Mouse (Mus musculus): ENCODE data around the gene Bnc2. TPM values are rescaled to one million over a fixed set of nuclear protein-coding genes. Genes with fewer than 3 reads are reported as not detected.

The Bnc2 gene
- polyA plus RNA-seq, 1 experiment from 2014 or later: 18.0 TPM

- WGBS: 48% methylated on average over 11 of the region's 11 CpGs
- ATAC-seq (ENCODE audit: low FRiP score, low read depth): peak; percentile 56; the same call in 1 of the 2 replicates
- H3K9ac ChIP-seq: no peak overlapping the region
- no peaks in the 10 kb centered on the region for H3K9me3 ChIP-seq
- H3K4me1 ChIP-seq (replicated peaks): peaks cover 11% of the 10 kb centered on the region
- H3K4me2 ChIP-seq: no peak overlapping the region
- no peaks in the 10 kb centered on the region for H3K36me3 ChIP-seq
- no peak overlapping the region for H3K27ac ChIP-seq (replicated peaks)
- H3K4me3 ChIP-seq: no peak overlapping the region
- 0 out of 2 replicates have a peak, but pooled peaks cover 5% of the 10 kb centered on the region for H3K27me3 ChIP-seq
These were observed 145.9 kb downstream of the Bnc2 start for GRCm38 (mm10) chr4:84528886-84529789.

- Histone ChIP-seq H3K9ac (no peak overlapping the region), H3K36me3 (no peaks in the 10 kb centered on the region), H3K4me3 (no peak overlapping the region), H3K27ac (replicated peaks) (no peak overlapping the region), H3K27me3 (0 out of 2 replicates have a peak, but pooled peaks cover 5% of the 10 kb centered on the region), H3K9me3 (no peaks in the 10 kb centered on the region), H3K4me2 (no peak overlapping the region), H3K4me1 (replicated peaks) (peaks cover 18% of the 10 kb centered on the region)
- ATAC-seq (ENCODE audit: low FRiP score, low read depth): no peak
- 31% methylated on average over 2 of the region's 2 CpGs for WGBS
These were observed 146.7 kb downstream of the Bnc2 start for GRCm38 (mm10) chr4:84528358-84528757.

- ATAC-seq (ENCODE audit: low FRiP score, low read depth): no peak
- Histone ChIP-seq H3K27me3 (0 out of 2 replicates have a peak, but pooled peaks cover 5% of the 10 kb centered on the region), H3K4me2 (peak overlapping the region; percentile 2; the same call in 1 of the 2 replicates), H3K27ac (replicated peaks) (no peak overlapping the region), H3K9me3 (no peaks in the 10 kb centered on the region), H3K4me3 (no peak overlapping the region), H3K36me3 (no peaks in the 10 kb centered on the region), H3K9ac (no peak overlapping the region), H3K4me1 (replicated peaks) (peaks cover 20% of the 10 kb centered on the region)
- WGBS: 6% methylated on average over 15 of the region's 15 CpGs
These were observed 147.8 kb downstream of the Bnc2 start for GRCm38 (mm10) chr4:84527066-84527933.

GRCm38 (mm10) chr4:84523651-84524221, 151.3 kb downstream of the Bnc2 start:
- peaks cover 17% of the 10 kb centered on the region for H3K4me1 ChIP-seq (replicated peaks)
- H3K9me3 ChIP-seq: no peaks in the 10 kb centered on the region
- no peaks in the 10 kb centered on the region for H3K36me3 ChIP-seq
- H3K27ac ChIP-seq (replicated peaks): no peak overlapping the region
- no peak overlapping the region for H3K4me2 ChIP-seq
- no peak for ATAC-seq (ENCODE audit: low FRiP score, low read depth)
- no peak overlapping the region for H3K4me3 ChIP-seq
- H3K27me3 ChIP-seq: 0 out of 2 replicates have a peak, but pooled peaks cover 5% of the 10 kb centered on the region
- WGBS: 27% methylated on average over 4 of the region's 4 CpGs
- H3K9ac ChIP-seq: no peak overlapping the region

GRCm38 (mm10) chr4:84523211-84523610, 151.9 kb downstream of the Bnc2 start:
- H3K36me3 ChIP-seq: no peaks in the 10 kb centered on the region
- H3K4me2 ChIP-seq: no peak overlapping the region
- H3K9ac ChIP-seq: no peak overlapping the region
- H3K9me3 ChIP-seq: no peaks in the 10 kb centered on the region
- no peak overlapping the region for H3K27ac ChIP-seq (replicated peaks)
- peak; percentile 38; the same call in 1 of the 2 replicates for ATAC-seq (ENCODE audit: low FRiP score, low read depth)
- H3K4me3 ChIP-seq: no peak overlapping the region
- 15% methylated on average over 5 of the region's 5 CpGs for WGBS
- H3K27me3 ChIP-seq: 0 out of 2 replicates have a peak, but pooled peaks cover 5% of the 10 kb centered on the region
- H3K4me1 ChIP-seq (replicated peaks): peaks cover 17% of the 10 kb centered on the region

- 0 out of 2 replicates have a peak, but pooled peaks cover 5% of the 10 kb centered on the region for H3K27me3 ChIP-seq
- ATAC-seq (ENCODE audit: low FRiP score, low read depth): no peak
- H3K4me2 ChIP-seq: no peak overlapping the region
- H3K36me3 ChIP-seq: no peaks in the 10 kb centered on the region
- H3K4me3 ChIP-seq: no peak overlapping the region
- no peak overlapping the region for H3K9ac ChIP-seq
- no peak overlapping the region for H3K27ac ChIP-seq (replicated peaks)
- 82% methylated on average over 5 of the region's 5 CpGs for whole genome bisulfite sequencing
- peaks cover 10% of the 10 kb centered on the region; the same call in 1 of the 2 replicates for H3K4me1 ChIP-seq (replicated peaks)
- no peaks in the 10 kb centered on the region for H3K9me3 ChIP-seq
These were observed 153.5 kb downstream of the Bnc2 start for GRCm38 (mm10) chr4:84521562-84521961.

GRCm38 (mm10) chr4:84510466-84510865, 164.6 kb downstream of the Bnc2 start:
- Histone ChIP-seq H3K36me3 (no peaks in the 10 kb centered on the region), H3K4me1 (replicated peaks) (no peaks in the 10 kb centered on the region), H3K9me3 (no peaks in the 10 kb centered on the region), H3K9ac (no peak overlapping the region), H3K4me2 (no peak overlapping the region), H3K27me3 (no peaks in the 10 kb centered on the region), H3K27ac (replicated peaks) (no peak overlapping the region), H3K4me3 (no peak overlapping the region)
- no peak for ATAC-seq (ENCODE audit: low FRiP score, low read depth)
- WGBS: 85% methylated on average over 1 of the region's 1 CpGs

GRCm38 (mm10) chr4:84507551-84507950, 167.5 kb downstream of the Bnc2 start:
- H3K27ac ChIP-seq (replicated peaks): no peak overlapping the region
- 0 out of 2 replicates have a peak, but pooled peaks cover 4% of the 10 kb centered on the region for H3K4me1 ChIP-seq (replicated peaks)
- no peak overlapping the region for H3K4me3 ChIP-seq
- no peaks in the 10 kb centered on the region for H3K27me3 ChIP-seq
- no peak overlapping the region for H3K9ac ChIP-seq
- no peaks in the 10 kb centered on the region for H3K36me3 ChIP-seq
- H3K4me2 ChIP-seq: no peak overlapping the region
- ATAC-seq (ENCODE audit: low FRiP score, low read depth): no peak
- WGBS: 91% methylated on average over 3 of the region's 3 CpGs
- H3K9me3 ChIP-seq: no peaks in the 10 kb centered on the region

GRCm38 (mm10) chr4:84502581-84503269, 172.3 kb downstream of the Bnc2 start:
- Histone ChIP-seq H3K4me3 (no peak overlapping the region), H3K36me3 (no peaks in the 10 kb centered on the region), H3K4me1 (replicated peaks) (0 out of 2 replicates have a peak, but pooled peaks cover 4% of the 10 kb centered on the region), H3K27me3 (no peaks in the 10 kb centered on the region), H3K9me3 (no peaks in the 10 kb centered on the region), H3K4me2 (no peak overlapping the region), H3K27ac (replicated peaks) (no peak overlapping the region), H3K9ac (no peak overlapping the region)
- no peak for ATAC-seq (ENCODE audit: low FRiP score, low read depth)
- whole genome bisulfite sequencing: 72% methylated on average over 8 of the region's 8 CpGs

GRCm38 (mm10) chr4:84500796-84501349, 174.2 kb downstream of the Bnc2 start:
- Histone ChIP-seq H3K4me1 (replicated peaks) (0 out of 2 replicates have a peak, but pooled peaks cover 4% of the 10 kb centered on the region), H3K36me3 (no peaks in the 10 kb centered on the region), H3K4me2 (no peak overlapping the region), H3K27me3 (no peaks in the 10 kb centered on the region), H3K9ac (no peak overlapping the region), H3K9me3 (no peaks in the 10 kb centered on the region), H3K27ac (replicated peaks) (no peak overlapping the region), H3K4me3 (no peak overlapping the region)
- WGBS: 48% methylated on average over 4 of the region's 4 CpGs
- ATAC-seq (ENCODE audit: low FRiP score, low read depth): no peak

GRCm38 (mm10) chr4:84500259-84500658, 174.8 kb downstream of the Bnc2 start:
- H3K4me3 ChIP-seq: no peak overlapping the region
- H3K4me2 ChIP-seq: no peak overlapping the region
- no peaks in the 10 kb centered on the region for H3K36me3 ChIP-seq
- no peak overlapping the region for H3K9ac ChIP-seq
- WGBS: 58% methylated on average over 9 of the region's 9 CpGs
- H3K4me1 ChIP-seq (replicated peaks): 0 out of 2 replicates have a peak, but pooled peaks cover 4% of the 10 kb centered on the region
- no peak for ATAC-seq (ENCODE audit: low FRiP score, low read depth)
- no peaks in the 10 kb centered on the region for H3K27me3 ChIP-seq
- no peaks in the 10 kb centered on the region for H3K9me3 ChIP-seq
- H3K27ac ChIP-seq (replicated peaks): no peak overlapping the region
